Mouse (Mus musculus): ENCODE measurements at regions not wholly inside any gene's neighbourhood (a gene's known extent, or its start where the extent isn't known, plus 50 kb on each side); places are given as distances from the start of the nearest gene placed in this dataset.

GRCm38 (mm10) chr11:112839721-112840494 is 57.9 kb downstream of the Sox9 start:
- in situ Hi-C loops (cut with MboI, MseI), result no loop called here

DNA sequence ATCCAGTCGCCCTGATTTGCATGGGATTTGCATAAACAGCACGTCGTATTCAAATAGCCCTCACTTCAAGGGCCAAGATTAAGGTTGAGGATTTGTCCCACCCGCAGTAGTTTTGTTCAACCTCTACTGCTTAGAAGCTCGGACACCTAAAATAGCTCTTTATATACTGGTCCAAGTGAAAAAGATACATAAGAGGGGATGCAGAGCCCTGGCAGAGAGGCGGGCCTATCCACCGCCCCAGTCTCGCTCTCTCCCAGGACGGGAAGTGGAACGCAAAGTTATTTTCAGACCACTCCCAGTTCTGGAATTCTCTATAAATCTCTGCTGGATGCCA is 58.4 kb downstream of the Sox9 start:
- in situ Hi-C loops (cut with MboI, MseI), result no loop called here

DNA sequence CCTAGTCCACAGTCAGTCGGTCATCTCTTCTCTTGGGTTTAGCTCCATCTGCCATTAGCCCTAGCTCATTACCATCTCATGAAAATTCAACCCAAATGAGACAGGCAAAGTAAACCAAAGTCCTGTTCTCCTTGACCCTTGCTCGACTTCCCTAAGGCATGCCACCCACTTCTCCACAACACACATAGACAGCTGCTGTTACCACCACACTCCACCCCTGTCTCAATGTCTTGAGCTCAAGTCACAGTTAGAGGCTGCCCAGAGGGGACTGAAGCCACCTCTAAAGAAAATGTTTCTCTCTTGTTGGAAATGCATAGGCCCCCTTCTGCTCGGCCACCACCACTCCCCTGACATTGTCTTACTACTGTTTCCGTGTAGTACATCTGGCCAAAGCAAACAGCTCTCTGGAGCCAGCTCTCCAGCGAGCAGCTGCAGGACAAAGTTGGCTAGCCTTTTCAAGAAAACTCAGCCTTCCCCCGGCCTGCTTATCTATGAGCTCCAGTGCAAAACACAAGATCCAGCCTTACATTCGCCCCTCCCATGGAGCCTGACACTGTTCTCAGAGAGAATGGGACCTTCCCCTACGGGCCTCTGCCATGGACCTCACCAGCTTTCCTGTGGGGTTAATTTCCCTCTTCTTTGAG is 62.4 kb downstream of the Sox9 start:
- in situ Hi-C loops (cut with MboI, MseI), result no loop called here

DNA sequence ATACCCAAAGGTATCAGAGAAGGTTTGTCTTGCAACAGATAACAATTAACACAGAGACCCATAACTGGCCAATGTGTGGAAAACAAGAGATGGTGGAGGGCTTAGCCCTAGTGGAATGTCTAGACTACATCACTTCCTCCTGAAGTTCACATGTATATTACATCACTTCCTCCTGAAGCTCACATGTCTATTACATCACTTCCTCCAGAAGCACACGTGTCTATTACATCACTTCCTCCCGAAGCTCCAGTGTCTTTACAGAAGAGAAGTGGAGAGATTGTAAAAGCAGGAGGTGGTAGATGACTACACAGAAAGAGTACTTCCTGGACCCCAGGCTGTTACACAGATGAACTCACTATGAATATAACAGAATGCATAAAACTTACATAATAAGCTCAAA is 65.1 kb downstream of the Sox9 start:
- in situ Hi-C loops (cut with MboI, MseI), result no loop called here

- in situ Hi-C loops (cut with MboI, MseI), result no loop called here
Measured at GRCm38 (mm10) chr11:112847851-112848250, 65.8 kb downstream of the Sox9 start.

DNA sequence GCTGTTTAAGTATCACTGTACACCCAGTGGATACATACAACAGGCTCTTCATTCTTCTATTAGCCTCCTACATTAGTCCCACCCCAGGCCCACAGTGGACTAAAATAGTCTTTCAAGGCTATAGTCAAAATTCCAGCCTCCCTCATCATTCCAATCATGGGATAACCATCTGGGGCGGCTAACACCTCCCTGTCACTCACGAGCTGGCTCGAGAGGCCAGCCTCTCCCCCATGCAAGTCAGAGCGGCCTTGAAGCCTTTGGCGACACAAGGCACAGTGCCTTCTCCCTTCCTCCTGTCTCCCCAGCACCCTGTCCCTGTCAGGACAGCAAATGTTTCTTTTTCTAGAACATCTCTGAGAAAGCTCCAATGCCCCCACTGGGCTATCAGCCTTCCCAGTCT is 68.0 kb downstream of the Sox9 start:
- in situ Hi-C loops (cut with MboI, MseI), result no loop called here

DNA sequence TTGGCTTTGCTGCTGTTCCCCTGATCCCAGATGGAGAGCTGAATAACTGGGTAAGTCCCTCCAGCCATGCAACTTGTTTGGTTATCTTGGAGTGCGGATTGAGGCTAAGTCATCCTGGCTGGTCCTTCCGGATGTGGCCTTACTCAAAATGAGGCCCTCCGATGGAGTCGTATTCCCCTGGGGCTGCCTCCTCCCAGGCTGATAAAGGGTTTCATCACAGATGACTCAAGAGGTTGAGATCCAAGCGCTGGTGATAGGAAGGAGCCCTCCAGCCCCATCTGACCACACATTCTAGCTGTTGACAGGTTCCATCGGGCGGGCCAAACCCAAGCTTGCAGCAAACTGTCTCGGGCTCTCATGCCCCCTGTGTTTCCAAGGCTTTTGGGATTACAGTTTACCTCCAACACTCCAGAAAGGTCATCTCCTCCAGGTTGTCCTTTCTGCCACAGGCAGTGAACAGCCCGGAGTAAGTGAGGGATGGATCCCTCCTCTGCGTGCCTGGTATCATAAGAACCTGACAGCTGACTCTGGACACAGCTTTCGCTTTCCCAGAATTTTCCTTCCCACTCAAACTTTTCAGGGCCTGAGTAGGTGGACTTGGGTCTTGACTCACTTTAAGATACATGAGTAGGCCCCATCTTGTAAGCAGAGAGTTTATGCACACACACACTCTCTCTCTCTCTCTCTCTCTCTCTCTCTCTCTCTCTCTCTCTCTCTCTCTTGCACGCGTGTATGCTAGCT is 68.7 kb downstream of the Sox9 start:
- in situ Hi-C loops (cut with MboI, MseI), result no loop called here

- in situ Hi-C loops (cut with MboI, MseI), result no loop called here
Measured at GRCm38 (mm10) chr11:112851321-112851720, 69.3 kb downstream of the Sox9 start.

GRCm38 (mm10) chr11:112855975-112856374 is 74.0 kb downstream of the Sox9 start:
- in situ Hi-C loops (cut with MboI, MseI), result no loop called here

DNA sequence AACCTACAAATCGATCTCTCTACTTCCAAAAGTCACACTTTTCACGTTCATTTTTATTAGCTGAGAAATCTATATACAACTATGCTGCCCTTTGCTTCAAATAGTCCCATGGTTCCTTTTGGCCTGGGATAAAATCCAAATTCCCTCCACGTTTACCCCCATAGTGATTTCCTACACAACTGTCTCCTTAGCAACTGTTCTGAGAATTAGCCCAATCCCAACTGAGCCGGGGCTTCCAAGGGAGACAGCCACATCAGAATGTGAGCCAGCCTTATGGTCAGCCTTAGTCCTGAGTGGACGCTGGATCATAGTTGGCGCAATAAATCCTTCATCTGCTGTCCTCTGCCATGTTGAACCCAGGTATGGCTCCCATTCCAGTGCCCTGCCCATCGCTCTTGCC is 77.3 kb downstream of the Sox9 start:
- in situ Hi-C loops (cut with MboI, MseI), result no loop called here

DNA sequence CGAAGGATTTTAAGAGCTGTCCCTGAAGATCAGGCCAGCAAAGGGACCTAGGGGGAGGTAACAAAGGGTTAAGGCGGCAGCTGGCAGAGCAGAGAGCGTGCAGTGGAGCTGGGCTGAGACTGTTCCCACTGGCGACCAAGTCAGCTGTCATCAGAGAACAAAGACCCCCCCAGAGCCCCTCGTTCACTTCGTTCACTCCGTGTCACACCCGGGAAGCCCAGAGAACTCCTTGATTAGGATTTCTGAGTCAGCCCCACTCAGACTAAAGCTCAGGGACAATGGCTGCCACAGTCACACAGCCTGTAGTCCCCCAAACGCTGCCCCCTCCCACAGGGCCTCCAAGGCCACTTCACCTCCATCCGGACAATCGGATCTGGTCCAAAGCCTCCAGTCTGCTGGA is 78.8 kb downstream of the Sox9 start:
- in situ Hi-C loops (cut with MboI, MseI), result no loop called here

GRCm38 (mm10) chr11:112861233-112861632 is 79.2 kb downstream of the Sox9 start:
- in situ Hi-C loops (cut with MboI, MseI), result no loop called here

- in situ Hi-C loops (cut with MboI, MseI), result no loop called here
Measured at GRCm38 (mm10) chr11:112865836-112866235, 83.8 kb downstream of the Sox9 start.

DNA sequence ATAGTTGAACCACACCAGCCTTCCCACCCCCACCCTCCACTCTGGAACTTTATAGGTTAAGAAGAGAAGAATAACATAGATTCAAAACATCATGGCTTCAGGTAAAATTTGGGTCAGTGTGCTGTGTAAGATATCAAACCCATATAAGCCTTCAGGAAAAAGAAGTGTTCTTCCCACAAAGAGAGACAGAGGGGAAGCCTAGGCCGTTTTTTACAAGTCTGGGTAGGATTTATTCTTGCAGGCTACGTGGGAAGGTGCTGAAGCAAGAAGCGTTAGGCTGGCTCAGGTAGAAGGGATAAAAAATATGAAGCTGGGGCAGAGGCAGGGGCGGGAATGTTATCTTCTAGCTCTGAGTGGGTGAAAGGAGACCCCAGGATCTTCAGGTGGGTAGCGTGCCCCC is 87.5 kb downstream of the Sox9 start:
- in situ Hi-C loops (cut with MboI, MseI), result no loop called here

DNA sequence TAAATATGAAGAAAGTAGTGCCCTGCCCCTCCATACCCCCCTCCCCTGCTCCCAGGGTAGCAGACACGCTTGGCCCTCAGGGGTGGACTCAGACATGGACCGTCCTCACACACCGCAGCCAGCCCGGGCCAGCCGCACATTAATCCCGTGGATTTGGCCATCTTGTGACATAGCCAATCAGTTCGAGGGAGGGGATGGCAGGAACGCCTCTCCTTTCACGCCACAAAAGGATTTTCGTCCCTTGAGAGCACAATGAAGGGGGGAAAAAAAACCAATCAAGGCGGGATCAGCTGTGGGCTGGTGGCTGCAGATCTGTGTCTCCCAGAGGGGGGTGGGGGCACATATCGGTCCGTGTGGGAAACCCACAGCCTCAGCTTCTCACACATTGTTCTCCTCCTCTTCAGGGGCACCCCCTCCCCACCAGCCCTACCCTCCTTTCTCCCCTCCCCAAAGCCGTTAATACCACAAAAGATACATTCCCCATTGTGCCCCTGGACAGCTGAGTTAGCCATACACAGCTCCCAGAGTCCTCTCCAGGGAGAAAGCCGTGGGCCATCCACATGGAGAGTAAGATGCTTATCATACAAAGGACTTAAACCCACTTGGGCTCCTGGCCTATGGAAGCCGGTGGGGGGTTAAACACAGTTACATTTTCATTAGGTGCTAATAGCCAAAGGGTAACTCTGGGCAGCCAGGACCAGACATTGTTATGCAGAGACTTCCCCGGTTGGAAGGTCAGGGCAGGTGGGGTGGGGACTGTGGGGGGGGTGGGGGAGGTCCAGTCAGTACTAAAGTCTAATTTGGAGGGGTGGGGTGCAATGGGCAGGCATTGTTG is 88.4 kb downstream of the Sox9 start:
- in situ Hi-C loops (cut with MboI, MseI), result no loop called here

- in situ Hi-C loops (cut with MboI, MseI), result no loop called here
Measured at GRCm38 (mm10) chr11:112872677-112873367, 90.8 kb downstream of the Sox9 start.

- in situ Hi-C loops (cut with MboI, MseI), result no loop called here
Measured at GRCm38 (mm10) chr11:112874239-112874638, 92.2 kb downstream of the Sox9 start.

- in situ Hi-C loops (cut with MboI, MseI), result no loop called here
Measured at GRCm38 (mm10) chr11:112876226-112876625, 94.2 kb downstream of the Sox9 start.

DNA sequence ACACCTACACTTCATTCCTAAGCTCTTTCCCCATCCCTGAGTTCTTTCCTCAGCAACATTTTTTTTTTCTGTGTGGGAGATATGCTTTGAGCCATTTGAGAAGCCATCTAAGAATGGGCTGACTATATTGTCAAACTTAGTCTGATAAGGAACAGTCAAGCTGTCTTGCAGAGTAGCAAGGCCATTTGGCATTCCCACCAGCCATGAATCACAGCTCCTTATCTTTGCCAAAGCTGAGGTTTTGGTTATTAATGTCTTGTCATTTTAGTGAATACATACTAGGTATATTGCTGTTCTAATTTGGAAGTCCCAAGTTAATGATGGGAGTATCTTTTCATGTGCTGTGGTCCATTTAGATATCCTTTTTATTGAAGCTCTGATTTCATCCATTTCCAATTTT is 96.4 kb downstream of the Sox9 start:
- in situ Hi-C loops (cut with MboI, MseI), result no loop called here

- in situ Hi-C loops (cut with MboI, MseI), result no loop called here
Measured at GRCm38 (mm10) chr11:112880736-112881135, 98.7 kb downstream of the Sox9 start.

GRCm38 (mm10) chr11:112885336-112885940 is 103.4 kb downstream of the Sox9 start:
- in situ Hi-C loops (cut with MboI, MseI), result no loop called here
